In the genomic region with DNA sequence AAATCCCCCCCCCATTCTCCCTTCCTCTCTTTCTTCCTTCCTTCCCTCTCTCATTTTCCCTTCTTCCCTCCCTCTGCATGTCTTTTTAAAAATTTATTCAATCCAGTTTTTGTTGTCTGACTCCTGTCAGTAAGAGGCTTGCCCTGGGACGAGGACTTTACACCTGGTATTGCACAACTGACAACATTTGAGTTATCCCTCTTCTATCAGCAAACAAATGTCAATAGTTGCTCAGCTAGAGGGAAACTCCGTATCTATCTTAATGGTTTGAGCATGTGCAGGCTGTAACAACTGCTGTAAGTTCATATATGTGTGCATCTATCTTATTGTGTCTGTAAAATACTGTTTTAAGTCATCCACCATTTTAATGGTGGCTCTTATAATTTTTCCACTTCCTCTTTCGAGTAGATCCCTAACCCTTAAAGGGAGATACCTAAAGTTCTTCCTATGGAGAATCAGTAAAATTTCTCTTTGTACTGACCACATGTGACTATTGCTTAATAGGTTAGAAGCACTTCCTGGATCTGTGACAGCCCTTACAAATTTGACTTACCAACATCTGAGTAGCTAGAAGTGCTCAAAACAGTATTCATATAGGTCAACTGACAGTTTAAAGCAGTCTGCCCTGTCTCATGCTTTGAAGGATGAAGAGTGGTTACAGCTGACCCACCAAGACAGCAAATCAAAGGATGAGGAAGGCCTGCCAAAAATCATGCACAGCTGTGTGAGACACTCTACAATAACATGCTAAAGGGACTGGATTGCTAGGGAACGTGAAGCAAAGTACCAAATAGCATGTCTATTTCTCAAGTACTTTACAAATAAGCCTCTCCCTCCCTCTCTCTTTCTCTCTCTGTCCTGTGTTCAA, we compare ENCODE assay signal across 16 mouse cellular contexts.
DNase-seq lines count a peak whose midpoint lies in the region; ATAC-seq and TF ChIP-seq lines count a peak whose summit lies in the region.
"Had no signal": no experiment of that assay in that cellular context is flagged by ENCODE, and none has a peak within 500 bp of the region (broad histone marks: within the 10 kb centered on the region; RNA-seq: fewer than 3 reads in every experiment).

No protein-coding gene starts in this region.

- no peak for ATAC-seq in heart, embryonic 11.5 days (replicated peaks; ENCODE audit: insufficient number of reproducible peaks, low FRiP score, low TSS enrichment)
- peak; percentile 86 for ATAC-seq in lung, embryonic 15.5 days (ENCODE audit: borderline replicate concordance, extremely low read depth, low FRiP score, low TSS enrichment)
- ATAC-seq in liver, postnatal 0 days: peak; percentile 87
- ATAC-seq in midbrain, embryonic 14.5 days (ENCODE audit: low FRiP score, low TSS enrichment): no peak
- ATAC-seq: activated CD4-positive, CD25-positive, alpha-beta regulatory T cell, adult 4 months; forebrain, embryonic 13.5 days; Patski had no signal

- TF ChIP-seq CTCF in brain, embryonic 14.5 days (IDR thresholded peaks at IDR 0.05; ENCODE audit: borderline replicate concordance, extremely low read depth, insufficient read depth, insufficient read length): no peak
- TF ChIP-seq CTCF in liver, postnatal 0 days (IDR thresholded peaks at IDR 0.05; ENCODE audit: low read depth): no peak

- H3K27me3 ChIP-seq in heart, embryonic 11.5 days (ENCODE audit: control insufficient read depth, insufficient read depth, low read length): no peaks in the 10 kb centered on the region
- H3K27me3 ChIP-seq in lung, embryonic 15.5 days: no peaks in the 10 kb centered on the region
- no peaks in the 10 kb centered on the region for H3K27me3 ChIP-seq in liver, postnatal 0 days (ENCODE audit: insufficient read depth, low read length)
- H3K27me3 ChIP-seq in midbrain, embryonic 14.5 days (ENCODE audit: control insufficient read depth, insufficient read depth, low read length): no peaks in the 10 kb centered on the region
- H3K27me3 ChIP-seq: forebrain, embryonic 13.5 days; Patski had no signal

- H3K4me1 ChIP-seq in heart, embryonic 11.5 days (ENCODE audit: control insufficient read depth, insufficient read depth, low read length): no peaks in the 10 kb centered on the region
- peaks cover 10% of the 10 kb centered on the region for H3K4me1 ChIP-seq in lung, embryonic 15.5 days
- H3K4me1 ChIP-seq in liver, postnatal 0 days (ENCODE audit: insufficient read depth): peaks cover 4% of the 10 kb centered on the region
- 0 out of 2 replicates have a peak, but pooled peaks cover 6% of the 10 kb centered on the region for H3K4me1 ChIP-seq in midbrain, embryonic 14.5 days (ENCODE audit: control insufficient read depth, insufficient read depth, low read length)

- WGBS in heart, embryonic 11.5 days (ENCODE audit: insufficient replicate concordance): 69% methylated on average over 4 of the region's 4 CpGs
- WGBS in lung, embryonic 15.5 days: 40% methylated on average over 4 of the region's 4 CpGs
- WGBS in liver, postnatal 0 days (ENCODE audit: insufficient replicate concordance): 49% methylated on average over 4 of the region's 4 CpGs
- WGBS in midbrain, embryonic 14.5 days: 85% methylated on average over 4 of the region's 4 CpGs

- no peak overlapping the region for H3K9ac ChIP-seq in heart, embryonic 11.5 days (ENCODE audit: low read depth, low read length)
- no peak overlapping the region for H3K9ac ChIP-seq in lung, embryonic 15.5 days
- H3K9ac ChIP-seq in liver, postnatal 0 days (replicated peaks): no peak overlapping the region
- H3K9ac ChIP-seq in midbrain, embryonic 14.5 days (replicated peaks; ENCODE audit: low read length): no peak overlapping the region
- H3K9ac ChIP-seq: forebrain, embryonic 13.5 days had no signal

- no peak overlapping the region for H3K27ac ChIP-seq in heart, embryonic 11.5 days (ENCODE audit: low read depth, low read length)
- H3K27ac ChIP-seq in lung, embryonic 15.5 days: no peak overlapping the region
- H3K27ac ChIP-seq in liver, postnatal 0 days (ENCODE audit: low read depth): no peak overlapping the region
- no peak overlapping the region for H3K27ac ChIP-seq in midbrain, embryonic 14.5 days (replicated peaks; ENCODE audit: low read depth, low read length)
- H3K27ac ChIP-seq: forebrain, embryonic 13.5 days; hindbrain, embryonic 10.5 days; layer of hippocampus, adult 2 months had no signal

- no peak for TF ChIP-seq EP300 in liver, postnatal 0 days (IDR thresholded peaks at IDR 0.05; ENCODE audit: low read depth)

- H3K36me3 ChIP-seq in heart, embryonic 11.5 days (ENCODE audit: control insufficient read depth, insufficient read depth, low read length): no peaks in the 10 kb centered on the region
- H3K36me3 ChIP-seq in lung, embryonic 15.5 days: no peaks in the 10 kb centered on the region
- no peaks in the 10 kb centered on the region for H3K36me3 ChIP-seq in liver, postnatal 0 days (replicated peaks; ENCODE audit: insufficient read depth, low read length)
- H3K36me3 ChIP-seq in midbrain, embryonic 14.5 days (ENCODE audit: control insufficient read depth, insufficient read depth, low read length): no peaks in the 10 kb centered on the region
- H3K36me3 ChIP-seq: hindbrain, embryonic 10.5 days had no signal

- TF ChIP-seq POLR2A in brain, embryonic 14.5 days (IDR thresholded peaks at IDR 0.05; ENCODE audit: borderline replicate concordance, extremely low read depth, insufficient read depth, insufficient read length, poor library complexity, severe bottlenecking): no peak

- DNase-seq in heart, postnatal 10 days: peak; percentile 17 to 18
- DNase-seq in lung, adult 18-20 months: no peak
- DNase-seq in brain, embryonic 14.5 days (ENCODE audit: low read depth): peak; percentile 10
- peak; percentile 15 for DNase-seq in liver, postnatal 0 days
- DNase-seq in midbrain, embryonic 14.5 days: no peak
- DNase-seq in adrenal gland, adult (ENCODE audit: inconsistent age in 2 of 2, low spot score in 1 of 2): no peak
- DNase-seq: cerebellum, postnatal 10 days; left cerebral cortex, postnatal 4 days; spleen, adult 18-20 months had no signal

- no peak overlapping the region for H3K4me2 ChIP-seq in heart, embryonic 11.5 days
- H3K4me2 ChIP-seq in lung, embryonic 15.5 days: no peak overlapping the region
- no peak overlapping the region for H3K4me2 ChIP-seq in liver, postnatal 0 days (ENCODE audit: low read depth, low read length)
- no peak overlapping the region for H3K4me2 ChIP-seq in midbrain, embryonic 14.5 days (ENCODE audit: low read length)
- H3K4me2 ChIP-seq: forebrain, embryonic 13.5 days had no signal

- no peaks in the 10 kb centered on the region for H3K9me3 ChIP-seq in heart, embryonic 11.5 days (replicated peaks; ENCODE audit: control insufficient read depth, low read length)
- no peaks in the 10 kb centered on the region for H3K9me3 ChIP-seq in lung, embryonic 15.5 days
- H3K9me3 ChIP-seq in liver, postnatal 0 days (ENCODE audit: low read length): no peaks in the 10 kb centered on the region
- H3K9me3 ChIP-seq in midbrain, embryonic 14.5 days (ENCODE audit: control insufficient read depth, low read length): no peaks in the 10 kb centered on the region
- H3K9me3 ChIP-seq: forebrain, embryonic 13.5 days; hindbrain, embryonic 10.5 days had no signal

- intact Hi-C loops in heart, postnatal 10 days (cut with DNase I): no loop called here

- H3K4me3 ChIP-seq in heart, embryonic 11.5 days (ENCODE audit: low read depth, low read length): no peak overlapping the region
- no peak overlapping the region for H3K4me3 ChIP-seq in lung, embryonic 15.5 days
- H3K4me3 ChIP-seq in liver, postnatal 0 days (ENCODE audit: low read depth, low read length): no peak overlapping the region
- no peak overlapping the region for H3K4me3 ChIP-seq in midbrain, embryonic 14.5 days (replicated peaks; ENCODE audit: low read depth, low read length)
- H3K4me3 ChIP-seq: forebrain, embryonic 13.5 days; hindbrain, embryonic 10.5 days; layer of hippocampus, adult 2 months had no signal

Comparison
In these comparisons a context has a peak if more than half of its experiments do, and no peak if none do; other contexts are left out.
1. DNase-seq: peak in heart, postnatal 10 days (2 of 2), brain, embryonic 14.5 days (single experiment) and liver, postnatal 0 days (single experiment); none in lung, adult 18-20 months (0 of 2), midbrain, embryonic 14.5 days (single experiment) and adrenal gland, adult (0 of 2).
2. ATAC-seq: peak in lung, embryonic 15.5 days (single experiment) and liver, postnatal 0 days (single experiment); none in heart, embryonic 11.5 days (single experiment) and midbrain, embryonic 14.5 days (single experiment).